Mouse (Mus musculus) lung, adult 2 months (tissue): Measurements from ENCODE around the gene Col25a1.

Experiments
- CTCF ChIP-seq: fragments of 200-500 bp; IDR thresholded peaks from 2 replicates; pipeline ENCODE4 v1.5.1; 2011; ENCODE audit warnings: mild to moderate bottlenecking, low read length, control low read depth; ENCODE audit not compliant: insufficient read depth
- POLR2A ChIP-seq: fragments of 200-500 bp; IDR thresholded peaks from 2 replicates; pipeline ENCODE4 v1.6.1; 2011; ENCODE audit warnings: low read depth, mild to moderate bottlenecking, control low read depth, low read length, borderline replicate concordance; ENCODE audit errors: extremely low read depth

DNA sequence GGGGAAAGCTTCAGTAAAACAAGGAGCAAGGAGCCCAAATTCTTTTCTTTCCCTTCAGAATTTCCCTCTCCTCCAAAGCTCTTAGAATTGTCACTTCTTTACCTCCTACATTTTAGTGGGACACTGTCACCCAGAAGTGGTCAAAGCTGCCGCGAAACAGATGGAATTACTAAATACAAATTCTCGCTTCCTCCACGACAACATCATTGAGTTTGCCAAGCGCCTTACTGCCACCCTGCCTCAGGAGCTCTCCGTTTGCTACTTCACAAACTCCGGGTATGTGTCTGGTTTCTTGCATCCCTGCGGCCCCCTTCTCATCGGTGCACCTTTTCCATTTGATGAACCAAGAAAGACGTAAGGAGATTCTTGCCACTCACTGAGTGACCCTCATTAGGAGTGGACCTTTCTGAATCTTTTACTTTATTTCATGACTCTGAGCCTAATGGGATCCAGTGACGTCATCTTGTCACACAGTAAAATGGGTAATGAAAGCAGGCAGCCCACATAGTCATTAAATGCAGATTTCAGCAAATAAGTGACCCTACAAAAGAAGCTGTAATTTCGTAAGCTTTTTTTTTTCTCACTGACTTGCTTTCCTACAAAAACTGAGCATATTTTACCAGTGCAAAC is 489.3 kb downstream of the Col25a1 start:
- TF ChIP-seq CTCF: no peak
- no peak for TF ChIP-seq POLR2A
